Mouse (Mus musculus) natural killer cell, adult 2 months (primary cell): Measurements from ENCODE around the gene Gng12.
A peak's percentile ranks its signal among the peaks of the same experiment; 100 is the strongest.
"Not testable (repeated sequence)": the region's sequence is repeated elsewhere in the genome, so short reads cannot be mapped to it uniquely, and the experiment has no call there.

Source experiments
- DNase-seq, 2 experiments: peaks; one replicate each; pipeline ENCODE4 v3.0.0; 2022; ENCODE audit warnings: low spot score in 2 of 2

The Gng12 gene

GRCm38 (mm10) chr6:66955089-66955657 lies 59.0 kb downstream of the Gng12 start:
- DNase-seq = peak in 1 of 2 experiments; percentile 26

GRCm38 (mm10) chr6:66958466-66959235 lies 62.5 kb downstream of the Gng12 start:
- DNase-seq = no peak

- DNase-seq = peak; percentile 19 to 45
These were observed 66.4 kb downstream of the Gng12 start for GRCm38 (mm10) chr6:66962582-66963043.

GRCm38 (mm10) chr6:66963068-66963467 lies 66.9 kb downstream of the Gng12 start:
- DNase-seq = no peak

- DNase-seq = not testable (repeated sequence)
These were observed 67.5 kb downstream of the Gng12 start for GRCm38 (mm10) chr6:66963651-66964050.

- no peak for DNase-seq
These were observed 68.0 kb downstream of the Gng12 start for GRCm38 (mm10) chr6:66964222-66964621.

- DNase-seq = no peak
These were observed 69.0 kb downstream of the Gng12 start for GRCm38 (mm10) chr6:66965203-66965602.

GRCm38 (mm10) chr6:66967788-66968187 lies 71.6 kb downstream of the Gng12 start:
- DNase-seq = no peak

- no peak for DNase-seq
These were observed 73.2 kb downstream of the Gng12 start for GRCm38 (mm10) chr6:66969446-66969845.

- DNase-seq = peak; percentile 36 to 51
These were observed 76.1 kb downstream of the Gng12 start for GRCm38 (mm10) chr6:66972300-66972699.

GRCm38 (mm10) chr6:66973180-66973579 lies 77.0 kb downstream of the Gng12 start:
- DNase-seq = peak in 1 of 2 experiments; percentile 35

- DNase-seq = no peak
These were observed 79.3 kb downstream of the Gng12 start for GRCm38 (mm10) chr6:66975522-66975921.

- DNase-seq = no peak
These were observed 83.0 kb downstream of the Gng12 start for GRCm38 (mm10) chr6:66979197-66979596.

- DNase-seq = no peak
These were observed 83.8 kb downstream of the Gng12 start for GRCm38 (mm10) chr6:66980040-66980439.

- no peak for DNase-seq
These were observed 85.2 kb downstream of the Gng12 start for GRCm38 (mm10) chr6:66981366-66981765.

GRCm38 (mm10) chr6:66981864-66982263 lies 85.7 kb downstream of the Gng12 start:
- no peak for DNase-seq

GRCm38 (mm10) chr6:66984079-66984478 lies 87.9 kb downstream of the Gng12 start:
- DNase-seq = no peak

- no peak for DNase-seq
These were observed 88.5 kb downstream of the Gng12 start for GRCm38 (mm10) chr6:66984672-66985071.

GRCm38 (mm10) chr6:66985500-66985899 lies 89.3 kb downstream of the Gng12 start:
- DNase-seq = no peak

- no peak for DNase-seq
These were observed 89.9 kb downstream of the Gng12 start for GRCm38 (mm10) chr6:66986063-66986462.

GRCm38 (mm10) chr6:66987643-66988042 lies 91.4 kb downstream of the Gng12 start:
- DNase-seq = no peak

GRCm38 (mm10) chr6:66988363-66988762 lies 92.2 kb downstream of the Gng12 start:
- DNase-seq = no peak

- no peak for DNase-seq
These were observed 92.8 kb downstream of the Gng12 start for GRCm38 (mm10) chr6:66989037-66989436.
